Mouse (Mus musculus): ENCODE results near the gene AC129217.1. TPM values are rescaled to one million over a fixed set of nuclear protein-coding genes. Genes with fewer than 3 reads are reported as not detected.

AC129217.1 gene
- polyA plus RNA-seq, 1 experiment from 2014 or later: not detected

DNA sequence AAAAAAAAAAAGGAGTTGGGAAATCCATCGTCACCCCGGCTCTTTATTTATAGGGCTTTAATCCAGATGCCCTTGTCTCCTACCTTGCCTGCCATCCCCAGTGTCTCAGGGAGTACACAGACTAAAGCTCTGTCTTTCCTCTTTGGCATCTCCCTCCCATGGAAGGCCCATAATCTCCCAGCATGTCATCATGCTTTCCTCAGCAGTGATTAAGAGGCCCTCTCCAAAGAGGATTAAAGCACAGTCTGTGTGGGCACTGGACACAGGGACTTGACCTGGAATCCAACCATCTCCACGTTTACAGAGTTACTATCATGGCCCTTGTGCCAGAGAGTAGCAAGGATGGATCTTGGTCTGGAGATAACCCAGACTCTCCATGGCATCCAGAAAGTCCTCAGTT, 54.0 kb downstream of the AC129217.1 start, which contains the start of the genes Lbhd1 and Gm49403:
TSS of gene Lbhd1 (plus strand) at position 117 of the 400 bp plus-strand sequence.
TSS of gene Gm49403 (plus strand) at position 315 of the 400 bp plus-strand sequence.
- Histone ChIP-seq H3K9me3 (no peaks in the 10 kb centered on the region), H3K4me1 (peaks cover 23% of the 10 kb centered on the region), H3K27ac (replicated peaks) (no peak within 1 kb of the TSS), H3K27me3 (replicated peaks; ENCODE audit: low read depth, poor library complexity, severe bottlenecking) (no peaks in the 10 kb centered on the region), H3K4me3 (no peak within 1 kb of the TSS), H3K36me3 (replicated peaks) (peaks cover 9% of the 10 kb centered on the region)
- 86% methylated on average over 3 of the region's 3 CpGs for WGBS
- DNase-seq (ENCODE audit: low spot score): no peak

DNA sequence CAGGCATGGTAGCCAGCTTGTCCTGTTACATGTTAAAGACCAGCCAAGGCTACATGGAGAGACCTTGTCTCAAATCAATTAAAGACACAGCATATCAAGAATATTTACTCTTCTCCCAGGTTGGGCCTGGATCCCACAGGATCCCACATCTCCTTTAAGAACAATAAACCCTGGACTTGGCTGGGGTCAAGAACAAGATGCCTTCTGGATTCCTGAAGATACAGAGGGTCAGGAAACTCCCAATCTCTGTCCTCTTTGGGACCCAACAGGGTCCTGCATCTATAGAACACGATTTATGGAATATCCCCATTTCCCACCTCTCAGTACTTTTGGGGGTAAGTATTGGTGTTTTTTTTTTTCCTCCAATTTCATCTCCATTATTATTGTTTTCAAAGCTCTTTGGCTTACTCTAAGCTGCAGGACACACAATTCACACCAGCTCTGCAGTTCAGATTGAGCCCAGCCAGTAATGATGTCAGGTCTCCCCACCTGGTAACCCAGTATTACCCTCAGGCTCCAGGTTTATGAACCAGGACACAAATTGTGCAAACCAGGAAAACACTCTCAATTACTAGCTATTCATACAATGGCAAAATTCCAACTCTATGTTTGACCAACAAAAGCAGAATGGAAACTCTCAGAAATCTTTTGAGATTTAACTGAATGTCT, 57.5 kb downstream of the AC129217.1 start:
- peaks cover 17% of the 10 kb centered on the region for H3K4me1 ChIP-seq
- H3K36me3 ChIP-seq (replicated peaks): peaks cover 23% of the 10 kb centered on the region
- peak overlapping the region; percentile 93 for H3K27ac ChIP-seq (replicated peaks)
- peak overlapping the region; percentile 71 for H3K4me3 ChIP-seq
- no peaks in the 10 kb centered on the region for H3K9me3 ChIP-seq
- WGBS: 46% methylated on average over 1 of the region's 1 CpGs
- DNase-seq (ENCODE audit: low spot score): no peak
- no peaks in the 10 kb centered on the region for H3K27me3 ChIP-seq (replicated peaks; ENCODE audit: low read depth, poor library complexity, severe bottlenecking)

DNA sequence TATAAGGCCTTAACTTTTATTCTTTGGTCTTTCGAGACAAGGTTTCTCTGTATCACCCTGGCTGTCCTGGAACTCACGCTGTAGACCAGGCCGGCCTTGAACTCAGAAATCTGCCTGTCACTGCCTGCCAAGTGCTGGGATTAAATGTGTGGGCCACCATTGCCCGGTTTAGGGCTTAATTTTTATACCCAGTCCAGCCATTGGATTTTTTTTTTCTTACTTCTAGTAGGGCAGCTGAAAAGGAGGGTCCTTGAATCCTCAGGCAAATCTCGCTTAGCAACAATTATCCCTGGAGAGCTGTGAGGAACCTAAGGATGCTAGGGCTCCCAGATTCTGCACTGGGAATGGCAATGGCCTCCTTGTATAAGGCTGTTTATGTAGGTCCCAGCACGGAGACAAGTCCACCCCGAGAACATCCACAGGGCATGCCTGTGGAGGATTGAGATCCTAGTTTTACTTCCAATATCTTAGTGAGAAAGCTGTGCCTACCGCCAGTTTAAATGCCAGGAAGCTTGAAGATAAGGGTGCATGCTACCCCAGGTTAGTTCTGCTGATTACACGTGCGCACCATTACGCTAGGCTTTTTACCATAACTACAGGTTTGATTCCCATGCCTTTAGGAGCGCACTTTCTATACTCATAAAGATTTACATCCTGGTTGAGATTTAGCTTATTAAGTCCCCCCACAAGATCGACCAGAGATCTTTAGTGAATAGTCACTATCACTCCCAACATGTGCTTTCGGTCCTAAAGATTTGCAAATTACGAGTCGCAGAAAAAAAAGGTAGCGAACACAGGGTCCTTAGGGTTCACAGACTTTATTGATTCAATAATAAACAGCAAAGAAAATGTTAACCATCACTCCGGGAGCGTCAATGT, 58.3 kb downstream of the AC129217.1 start:
- H3K36me3 ChIP-seq (replicated peaks): peaks cover 23% of the 10 kb centered on the region
- peaks cover 17% of the 10 kb centered on the region for H3K4me1 ChIP-seq
- no peaks in the 10 kb centered on the region for H3K27me3 ChIP-seq (replicated peaks; ENCODE audit: low read depth, poor library complexity, severe bottlenecking)
- 15% methylated on average over 19 of the region's 19 CpGs for WGBS
- no peaks in the 10 kb centered on the region for H3K9me3 ChIP-seq
- peak overlapping the region; percentile 93 for H3K27ac ChIP-seq (replicated peaks)
- H3K4me3 ChIP-seq: peak overlapping the region; percentile 71
- DNase-seq (ENCODE audit: low spot score): peak; percentile 18

DNA sequence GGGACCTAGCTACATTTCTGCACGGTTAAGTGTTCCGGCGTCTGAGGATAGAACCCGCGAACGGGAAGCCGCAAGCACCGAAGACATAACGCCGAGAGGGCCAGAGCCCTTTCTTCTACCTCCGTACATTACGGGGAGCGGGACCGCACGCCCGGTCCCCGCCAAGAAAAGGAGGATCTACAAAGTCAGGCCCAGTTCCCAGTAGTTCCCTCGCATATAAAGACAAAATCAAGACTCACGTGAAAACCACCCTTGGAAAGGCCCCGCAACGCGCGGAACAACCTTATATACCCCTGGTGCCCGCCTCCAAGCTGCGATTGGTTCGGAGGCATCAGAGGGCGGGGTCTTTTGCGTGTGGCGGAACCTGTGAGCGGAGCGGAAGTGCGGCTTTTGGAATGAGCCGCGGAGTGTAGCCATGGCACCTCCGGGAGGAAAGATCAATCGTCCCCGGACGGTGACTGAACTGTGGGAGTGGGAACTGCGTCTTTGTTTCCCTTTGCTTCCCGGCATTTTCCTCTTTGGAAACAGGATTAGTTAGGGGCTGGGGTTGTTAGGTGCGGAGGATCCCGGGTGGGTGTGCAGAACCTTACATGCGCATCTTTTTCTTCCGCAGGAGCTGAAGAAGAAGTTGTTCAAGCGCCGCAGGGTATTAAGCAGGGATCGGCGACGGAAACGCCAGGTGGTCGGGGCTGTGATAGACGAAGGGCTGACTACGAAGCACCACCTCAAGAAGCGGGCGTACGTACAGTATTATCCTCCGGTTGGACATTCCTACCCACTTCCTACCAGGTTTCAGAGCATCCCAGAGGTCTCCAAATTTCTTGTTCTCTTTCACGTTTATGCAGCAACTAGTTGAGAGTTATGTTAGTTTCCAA, 59.2 kb downstream of the AC129217.1 start, which contains the start of the genes 1810009A15Rik and Gm49416:
TSS of gene 1810009A15Rik (plus strand) at position 343 of the 875 bp plus-strand sequence.
TSS of gene Gm49416 (plus strand) at position 416 of the 875 bp plus-strand sequence.
- H3K27me3 ChIP-seq (replicated peaks; ENCODE audit: low read depth, poor library complexity, severe bottlenecking): no peaks in the 10 kb centered on the region
- H3K9me3 ChIP-seq: no peaks in the 10 kb centered on the region
- under 1% methylated on average over 58 of the region's 58 CpGs for WGBS
- H3K4me3 ChIP-seq: peak within 1 kb of the TSS; percentile 71
- H3K36me3 ChIP-seq (replicated peaks): peaks cover 23% of the 10 kb centered on the region
- peak within 1 kb of the TSS; percentile 93 for H3K27ac ChIP-seq (replicated peaks)
- peaks cover 21% of the 10 kb centered on the region for H3K4me1 ChIP-seq
- peak; percentile 97 for DNase-seq (ENCODE audit: low spot score)

Small RNA genes lying within 50 kb of the gene (microRNA-seq; reads per million reads assigned to microRNA genes)
- gene Mir5136: not detected

Other genes starting within 250 kb of the AC129217.1 start
- not detected in 2 replicates for gene Slc22a8, start 238.5 kb upstream of the AC129217.1 start, polyA plus RNA-seq (2016; fragmentation: Nextera tagmentation; extraction: Ambion mirVana)
- 0.10 and 0.24 TPM in 2 replicates for gene Slc22a6, start 211.7 kb upstream of the AC129217.1 start, polyA plus RNA-seq (2016; fragmentation: Nextera tagmentation; extraction: Ambion mirVana)
- gene Chrm1, start 166.0 kb upstream of the AC129217.1 start, polyA plus RNA-seq (2016; fragmentation: Nextera tagmentation; extraction: Ambion mirVana): 0.04 and 0.09 TPM in 2 replicates
- gene Slc3a2, start 106.4 kb upstream of the AC129217.1 start, polyA plus RNA-seq (2016; fragmentation: Nextera tagmentation; extraction: Ambion mirVana): 125 and 127 TPM in 2 replicates
- gene Wdr74, start 93.9 kb upstream of the AC129217.1 start, polyA plus RNA-seq (2016; fragmentation: Nextera tagmentation; extraction: Ambion mirVana): 117 and 127 TPM in 2 replicates
- gene 1700092M07Rik, start 89.1 kb upstream of the AC129217.1 start, polyA plus RNA-seq (2016; fragmentation: Nextera tagmentation; extraction: Ambion mirVana): 3.4 and 3.5 TPM in 2 replicates
- 97.0 and 108 TPM in 2 replicates for gene Stx5a, start 88.4 kb upstream of the AC129217.1 start, polyA plus RNA-seq (2016; fragmentation: Nextera tagmentation; extraction: Ambion mirVana)
- 254 and 269 TPM in 2 replicates for gene Nxf1, start 72.7 kb upstream of the AC129217.1 start, polyA plus RNA-seq (2016; fragmentation: Nextera tagmentation; extraction: Ambion mirVana)
- 179 and 185 TPM in 2 replicates for gene Tmem223, start 58.8 kb upstream of the AC129217.1 start, polyA plus RNA-seq (2016; fragmentation: Nextera tagmentation; extraction: Ambion mirVana)
- gene Tmem179b, start 55.3 kb upstream of the AC129217.1 start, polyA plus RNA-seq (2016; fragmentation: Nextera tagmentation; extraction: Ambion mirVana): 43.4 and 46.7 TPM in 2 replicates
- gene Taf6l, start 43.4 kb upstream of the AC129217.1 start, polyA plus RNA-seq (2016; fragmentation: Nextera tagmentation; extraction: Ambion mirVana): 44.7 and 46.3 TPM in 2 replicates
- 193 and 205 TPM in 2 replicates for gene Polr2g, start 31.2 kb upstream of the AC129217.1 start, polyA plus RNA-seq (2016; fragmentation: Nextera tagmentation; extraction: Ambion mirVana)
- 6.5 and 6.9 TPM in 2 replicates for gene Zbtb3, start 27.2 kb upstream of the AC129217.1 start, polyA plus RNA-seq (2016; fragmentation: Nextera tagmentation; extraction: Ambion mirVana)
- gene Ttc9c, start 10.4 kb upstream of the AC129217.1 start, polyA plus RNA-seq (2016; fragmentation: Nextera tagmentation; extraction: Ambion mirVana): 83.8 and 85.6 TPM in 2 replicates
- gene Hnrnpul2, start 9.8 kb upstream of the AC129217.1 start, polyA plus RNA-seq (2016; fragmentation: Nextera tagmentation; extraction: Ambion mirVana): 4.8 and 5.0 TPM in 2 replicates
- gene Bscl2, start 7.7 kb downstream of the AC129217.1 start, polyA plus RNA-seq (2016; fragmentation: Nextera tagmentation; extraction: Ambion mirVana): 41.4 and 44.6 TPM in 2 replicates
- 29.3 and 32.0 TPM in 2 replicates for gene Gng3, start 9.4 kb downstream of the AC129217.1 start, polyA plus RNA-seq (2016; fragmentation: Nextera tagmentation; extraction: Ambion mirVana)
- 0.55 and 0.57 TPM in 2 replicates for gene Lrrn4cl, start 21.0 kb downstream of the AC129217.1 start, polyA plus RNA-seq (2016; fragmentation: Nextera tagmentation; extraction: Ambion mirVana)
- 218 and 220 TPM in 2 replicates for gene Ubxn1, start 41.7 kb downstream of the AC129217.1 start, polyA plus RNA-seq (2016; fragmentation: Nextera tagmentation; extraction: Ambion mirVana)
- gene Uqcc3, start 51.1 kb downstream of the AC129217.1 start, polyA plus RNA-seq (2016; fragmentation: Nextera tagmentation; extraction: Ambion mirVana): 59.0 and 62.0 TPM in 2 replicates
- gene Lbhd1, start 54.0 kb downstream of the AC129217.1 start, polyA plus RNA-seq (2016; fragmentation: Nextera tagmentation; extraction: Ambion mirVana): 115 and 118 TPM in 2 replicates
- gene Gm49403, start 54.2 kb downstream of the AC129217.1 start, polyA plus RNA-seq (2016; fragmentation: Nextera tagmentation; extraction: Ambion mirVana): not detected in 2 replicates
- 159 and 167 TPM in 2 replicates for gene 1810009A15Rik, start 59.1 kb downstream of the AC129217.1 start, polyA plus RNA-seq (2016; fragmentation: Nextera tagmentation; extraction: Ambion mirVana)
- gene Gm49416, start 59.2 kb downstream of the AC129217.1 start, polyA plus RNA-seq (2016; fragmentation: Nextera tagmentation; extraction: Ambion mirVana): 0.59 and 0.96 TPM in 2 replicates
- 59.0 and 60.9 TPM in 2 replicates for gene Ints5, start 63.2 kb downstream of the AC129217.1 start, polyA plus RNA-seq (2016; fragmentation: Nextera tagmentation; extraction: Ambion mirVana)
- 116 TPM in 2 replicates for gene Ganab, start 68.3 kb downstream of the AC129217.1 start, polyA plus RNA-seq (2016; fragmentation: Nextera tagmentation; extraction: Ambion mirVana)
- gene B3gat3, start 90.6 kb downstream of the AC129217.1 start, polyA plus RNA-seq (2016; fragmentation: Nextera tagmentation; extraction: Ambion mirVana): 46.7 and 47.3 TPM in 2 replicates
- gene Rom1, start 99.6 kb downstream of the AC129217.1 start, polyA plus RNA-seq (2016; fragmentation: Nextera tagmentation; extraction: Ambion mirVana): 3.1 and 3.8 TPM in 2 replicates
- gene Eml3, start 99.8 kb downstream of the AC129217.1 start, polyA plus RNA-seq (2016; fragmentation: Nextera tagmentation; extraction: Ambion mirVana): 28.9 and 30.1 TPM in 2 replicates
- gene Mta2, start 112.1 kb downstream of the AC129217.1 start, polyA plus RNA-seq (2016; fragmentation: Nextera tagmentation; extraction: Ambion mirVana): 212 and 216 TPM in 2 replicates
- gene Tut1, start 124.1 kb downstream of the AC129217.1 start, polyA plus RNA-seq (2016; fragmentation: Nextera tagmentation; extraction: Ambion mirVana): 45.2 and 47.8 TPM in 2 replicates
- 550 and 554 TPM in 2 replicates for gene Eef1g, start 137.3 kb downstream of the AC129217.1 start, polyA plus RNA-seq (2016; fragmentation: Nextera tagmentation; extraction: Ambion mirVana)
- gene Ahnak, start 159.5 kb downstream of the AC129217.1 start, polyA plus RNA-seq (2016; fragmentation: Nextera tagmentation; extraction: Ambion mirVana): 9.3 and 10.0 TPM in 2 replicates